Mouse (Mus musculus): Measurements from ENCODE around the gene Syt1. TPM values are rescaled to one million over a fixed set of nuclear protein-coding genes. Genes with fewer than 3 reads are reported as not detected.
A peak's percentile ranks its signal among the peaks of the same experiment; 100 is the strongest.

Gene Syt1
- polyA plus RNA-seq, 1 experiment from 2014 or later = 53.4 TPM

GRCm38 (mm10) chr10:108567456-108567855 is 443.3 kb downstream of the Syt1 start:
- no peak for DNase-seq (ENCODE audit: low spot score)
- H3K36me3 ChIP-seq (ENCODE audit: control insufficient read depth, insufficient read depth, low read length) = no peaks in the 10 kb centered on the region
- no peak overlapping the region for H3K4me2 ChIP-seq (ENCODE audit: low read length)
- WGBS = 97% methylated on average over 6 of the region's 6 CpGs
- H3K4me1 ChIP-seq (ENCODE audit: control insufficient read depth, insufficient read depth, low read length) = 0 out of 2 replicates have a peak, but pooled peaks cover 3% of the 10 kb centered on the region
- no peaks in the 10 kb centered on the region for H3K9me3 ChIP-seq (replicated peaks; ENCODE audit: control insufficient read depth, low read length)
- H3K27ac ChIP-seq (ENCODE audit: low read depth, low read length) = no peak overlapping the region
- no peak for ATAC-seq
- no peak overlapping the region for H3K9ac ChIP-seq (ENCODE audit: low read length)
- H3K27me3 ChIP-seq (replicated peaks; ENCODE audit: control insufficient read depth, insufficient read depth, low read length) = no peaks in the 10 kb centered on the region
- H3K4me3 ChIP-seq (ENCODE audit: low read depth, low read length) = no peak overlapping the region

GRCm38 (mm10) chr10:108559607-108559908 is 451.2 kb downstream of the Syt1 start:
- 66% methylated on average over 2 of the region's 2 CpGs for WGBS

GRCm38 (mm10) chr10:108558812-108559606 is 451.8 kb downstream of the Syt1 start:
- Histone ChIP-seq H3K9me3 (replicated peaks; ENCODE audit: control insufficient read depth, low read length) (no peaks in the 10 kb centered on the region), H3K27ac (ENCODE audit: low read depth, low read length) (no peak overlapping the region), H3K4me2 (ENCODE audit: low read length) (no peak overlapping the region), H3K36me3 (ENCODE audit: control insufficient read depth, insufficient read depth, low read length) (no peaks in the 10 kb centered on the region), H3K9ac (ENCODE audit: low read length) (no peak overlapping the region), H3K4me3 (ENCODE audit: low read depth, low read length) (no peak overlapping the region), H3K4me1 (ENCODE audit: control insufficient read depth, insufficient read depth, low read length) (peaks cover 4% of the 10 kb centered on the region; the same call in 1 of the 2 replicates), H3K27me3 (replicated peaks; ENCODE audit: control insufficient read depth, insufficient read depth, low read length) (no peaks in the 10 kb centered on the region)
- DNase-seq (ENCODE audit: low spot score) (peak; percentile 56), ATAC-seq (peak; percentile 6)
- WGBS = 63% methylated on average over 19 of the region's 19 CpGs

More at GRCm38 (mm10) chr10:108559607-108559908, 451.2 kb downstream of the Syt1 start:
- H3K27me3 ChIP-seq (replicated peaks; ENCODE audit: control insufficient read depth, insufficient read depth, low read length) = no peaks in the 10 kb centered on the region
- no peak overlapping the region for H3K4me3 ChIP-seq (ENCODE audit: low read depth, low read length)
- no peaks in the 10 kb centered on the region for H3K36me3 ChIP-seq (ENCODE audit: control insufficient read depth, insufficient read depth, low read length)
- peak; percentile 65; the same call in 1 of the 2 replicates for ATAC-seq
- DNase-seq (ENCODE audit: low spot score) = no peak
- H3K9ac ChIP-seq (ENCODE audit: low read length) = no peak overlapping the region
- H3K27ac ChIP-seq (ENCODE audit: low read depth, low read length) = no peak overlapping the region
- no peak overlapping the region for H3K4me2 ChIP-seq (ENCODE audit: low read length)
- no peaks in the 10 kb centered on the region for H3K9me3 ChIP-seq (replicated peaks; ENCODE audit: control insufficient read depth, low read length)
- H3K4me1 ChIP-seq (ENCODE audit: control insufficient read depth, insufficient read depth, low read length) = peaks cover 4% of the 10 kb centered on the region; the same call in 1 of the 2 replicates

- peak; percentile 52; the same call in 1 of the 2 replicates for ATAC-seq
- H3K9ac ChIP-seq (ENCODE audit: low read length) = no peak overlapping the region
- no peaks in the 10 kb centered on the region for H3K27me3 ChIP-seq (replicated peaks; ENCODE audit: control insufficient read depth, insufficient read depth, low read length)
- no peaks in the 10 kb centered on the region for H3K9me3 ChIP-seq (replicated peaks; ENCODE audit: control insufficient read depth, low read length)
- peak; percentile 39 for DNase-seq (ENCODE audit: low spot score)
- no peak overlapping the region for H3K4me3 ChIP-seq (ENCODE audit: low read depth, low read length)
- no peak overlapping the region for H3K4me2 ChIP-seq (ENCODE audit: low read length)
- WGBS = 67% methylated on average over 6 of the region's 6 CpGs
- no peaks in the 10 kb centered on the region for H3K4me1 ChIP-seq (ENCODE audit: control insufficient read depth, insufficient read depth, low read length)
- no peaks in the 10 kb centered on the region for H3K36me3 ChIP-seq (ENCODE audit: control insufficient read depth, insufficient read depth, low read length)
- no peak overlapping the region for H3K27ac ChIP-seq (ENCODE audit: low read depth, low read length)
Measured at GRCm38 (mm10) chr10:108552544-108552943, 458.2 kb downstream of the Syt1 start.

- Histone ChIP-seq H3K27ac (ENCODE audit: low read depth, low read length) (no peak overlapping the region), H3K4me3 (ENCODE audit: low read depth, low read length) (no peak overlapping the region), H3K4me2 (ENCODE audit: low read length) (no peak overlapping the region), H3K9ac (ENCODE audit: low read length) (no peak overlapping the region), H3K36me3 (ENCODE audit: control insufficient read depth, insufficient read depth, low read length) (no peaks in the 10 kb centered on the region), H3K4me1 (ENCODE audit: control insufficient read depth, insufficient read depth, low read length) (no peaks in the 10 kb centered on the region), H3K9me3 (replicated peaks; ENCODE audit: control insufficient read depth, low read length) (no peaks in the 10 kb centered on the region), H3K27me3 (replicated peaks; ENCODE audit: control insufficient read depth, insufficient read depth, low read length) (no peaks in the 10 kb centered on the region)
- no peak for ATAC-seq
- WGBS = 90% methylated on average over 3 of the region's 3 CpGs
- DNase-seq (ENCODE audit: low spot score) = no peak
Measured at GRCm38 (mm10) chr10:108545715-108546114, 465.1 kb downstream of the Syt1 start.

GRCm38 (mm10) chr10:108541555-108541954 is 469.2 kb downstream of the Syt1 start:
- Histone ChIP-seq H3K4me3 (ENCODE audit: low read depth, low read length) (no peak overlapping the region), H3K4me1 (ENCODE audit: control insufficient read depth, insufficient read depth, low read length) (no peaks in the 10 kb centered on the region), H3K9me3 (replicated peaks; ENCODE audit: control insufficient read depth, low read length) (no peaks in the 10 kb centered on the region), H3K4me2 (ENCODE audit: low read length) (no peak overlapping the region), H3K9ac (ENCODE audit: low read length) (no peak overlapping the region), H3K36me3 (ENCODE audit: control insufficient read depth, insufficient read depth, low read length) (no peaks in the 10 kb centered on the region), H3K27ac (ENCODE audit: low read depth, low read length) (no peak overlapping the region), H3K27me3 (replicated peaks; ENCODE audit: control insufficient read depth, insufficient read depth, low read length) (no peaks in the 10 kb centered on the region)
- no peak for ATAC-seq
- no peak for DNase-seq (ENCODE audit: low spot score)
- WGBS = 83% methylated on average over 9 of the region's 9 CpGs

- Histone ChIP-seq H3K4me3 (ENCODE audit: low read depth, low read length) (no peak overlapping the region), H3K27me3 (replicated peaks; ENCODE audit: control insufficient read depth, insufficient read depth, low read length) (no peaks in the 10 kb centered on the region), H3K36me3 (ENCODE audit: control insufficient read depth, insufficient read depth, low read length) (no peaks in the 10 kb centered on the region), H3K27ac (ENCODE audit: low read depth, low read length) (no peak overlapping the region), H3K9me3 (replicated peaks; ENCODE audit: control insufficient read depth, low read length) (no peaks in the 10 kb centered on the region), H3K4me2 (ENCODE audit: low read length) (no peak overlapping the region), H3K9ac (ENCODE audit: low read length) (no peak overlapping the region), H3K4me1 (ENCODE audit: control insufficient read depth, insufficient read depth, low read length) (no peaks in the 10 kb centered on the region)
- DNase-seq (ENCODE audit: low spot score) (no peak), ATAC-seq (no peak)
- WGBS = 92% methylated on average over 3 of the region's 3 CpGs
Measured at GRCm38 (mm10) chr10:108538546-108538945, 472.2 kb downstream of the Syt1 start.

GRCm38 (mm10) chr10:108537641-108538040 is 473.1 kb downstream of the Syt1 start:
- H3K4me3 ChIP-seq (ENCODE audit: low read depth, low read length) = no peak overlapping the region
- H3K27ac ChIP-seq (ENCODE audit: low read depth, low read length) = no peak overlapping the region
- no peak overlapping the region for H3K4me2 ChIP-seq (ENCODE audit: low read length)
- H3K9ac ChIP-seq (ENCODE audit: low read length) = no peak overlapping the region
- 74% methylated on average over 9 of the region's 9 CpGs for WGBS
- no peaks in the 10 kb centered on the region for H3K36me3 ChIP-seq (ENCODE audit: control insufficient read depth, insufficient read depth, low read length)
- DNase-seq (ENCODE audit: low spot score) = no peak
- H3K4me1 ChIP-seq (ENCODE audit: control insufficient read depth, insufficient read depth, low read length) = no peaks in the 10 kb centered on the region
- H3K9me3 ChIP-seq (replicated peaks; ENCODE audit: control insufficient read depth, low read length) = no peaks in the 10 kb centered on the region
- ATAC-seq = no peak
- H3K27me3 ChIP-seq (replicated peaks; ENCODE audit: control insufficient read depth, insufficient read depth, low read length) = no peaks in the 10 kb centered on the region

GRCm38 (mm10) chr10:108535922-108536321 is 474.9 kb downstream of the Syt1 start:
- H3K9me3 ChIP-seq (replicated peaks; ENCODE audit: control insufficient read depth, low read length) = no peaks in the 10 kb centered on the region
- no peaks in the 10 kb centered on the region for H3K27me3 ChIP-seq (replicated peaks; ENCODE audit: control insufficient read depth, insufficient read depth, low read length)
- no peak overlapping the region for H3K27ac ChIP-seq (ENCODE audit: low read depth, low read length)
- no peaks in the 10 kb centered on the region for H3K4me1 ChIP-seq (ENCODE audit: control insufficient read depth, insufficient read depth, low read length)
- H3K9ac ChIP-seq (ENCODE audit: low read length) = no peak overlapping the region
- H3K4me2 ChIP-seq (ENCODE audit: low read length) = no peak overlapping the region
- ATAC-seq (no peak), DNase-seq (ENCODE audit: low spot score) (no peak)
- H3K4me3 ChIP-seq (ENCODE audit: low read depth, low read length) = no peak overlapping the region
- WGBS = 60% methylated on average over 5 of the region's 5 CpGs
- no peaks in the 10 kb centered on the region for H3K36me3 ChIP-seq (ENCODE audit: control insufficient read depth, insufficient read depth, low read length)
